Mouse (Mus musculus) embryonic facial prominence, embryonic 13.5 days (tissue): ENCODE data around the gene Smcp. TPM values are rescaled to one million over a fixed set of nuclear protein-coding genes. Genes with fewer than 3 reads are reported as not detected.

ENCODE experiments used
- ATAC-seq: fragments of 200-750 bp; cut with Nextera tagmentation; 2 replicates; pipeline ENCODE4 v1.8.0; 2017; ENCODE audit warnings: low read depth; ENCODE audit not compliant: insufficient number of reproducible peaks, insufficient read depth, low FRiP score, low TSS enrichment
- H3K27ac ChIP-seq: fragments of 300-500 bp; sonication (generic); 2 replicates; pipeline ENCODE4 v1.5.1; 2015; ENCODE audit warnings: moderate library complexity, mild to moderate bottlenecking, inconsistent platforms
- H3K27me3 ChIP-seq: fragments of 300-500 bp; sonication (generic); 2 replicates; pipeline ENCODE4 v1.6.1; 2015; ENCODE audit warnings: mild to moderate bottlenecking, inconsistent platforms
- H3K36me3 ChIP-seq: fragments of 300-500 bp; sonication (generic); 2 replicates; pipeline ENCODE4 v1.6.1; 2015; ENCODE audit warnings: mild to moderate bottlenecking, inconsistent platforms
- H3K4me1 ChIP-seq: fragments of 300-500 bp; sonication (generic); 2 replicates; pipeline ENCODE4 v1.6.1; 2015; ENCODE audit warnings: inconsistent platforms
- H3K4me2 ChIP-seq: fragments of 300-500 bp; sonication (generic); 2 replicates; pipeline ENCODE4 v1.6.1; 2015; ENCODE audit warnings: moderate library complexity, mild to moderate bottlenecking, inconsistent platforms
- H3K4me3 ChIP-seq: fragments of 300-500 bp; sonication (generic); 2 replicates; pipeline ENCODE4 v1.5.1; 2015; ENCODE audit warnings: mild to moderate bottlenecking, inconsistent platforms
- H3K9ac ChIP-seq: fragments of 300-500 bp; sonication (generic); 2 replicates; pipeline ENCODE4 v1.6.1; 2015; ENCODE audit warnings: mild to moderate bottlenecking, inconsistent platforms
- H3K9me3 ChIP-seq: fragments of 300-500 bp; sonication (generic); 2 replicates; pipeline ENCODE4 v1.6.1; 2016; ENCODE audit warnings: inconsistent platforms
- whole genome bisulfite sequencing: fragments of 180-500 bp; shearing (Covaris S2); methylation state at CpG from one replicate; pipeline ENCODE4 v1.1.7; 2015; ENCODE audit warnings: mixed read lengths; 5-methylcytosine and 5-hydroxymethylcytosine counted together
- polyA plus RNA-seq: library from polyadenylated mRNA; unstranded; fragments of >200 nt; fragmentation: Nextera tagmentation; extraction: Ambion mirVana; gene quantifications from 2 replicates; pipeline ENCODE4 v1.2.1, GENCODE M21; 2015

Smcp gene
- polyA plus RNA-seq, 1 experiment from 2014 or later = not detected

DNA sequence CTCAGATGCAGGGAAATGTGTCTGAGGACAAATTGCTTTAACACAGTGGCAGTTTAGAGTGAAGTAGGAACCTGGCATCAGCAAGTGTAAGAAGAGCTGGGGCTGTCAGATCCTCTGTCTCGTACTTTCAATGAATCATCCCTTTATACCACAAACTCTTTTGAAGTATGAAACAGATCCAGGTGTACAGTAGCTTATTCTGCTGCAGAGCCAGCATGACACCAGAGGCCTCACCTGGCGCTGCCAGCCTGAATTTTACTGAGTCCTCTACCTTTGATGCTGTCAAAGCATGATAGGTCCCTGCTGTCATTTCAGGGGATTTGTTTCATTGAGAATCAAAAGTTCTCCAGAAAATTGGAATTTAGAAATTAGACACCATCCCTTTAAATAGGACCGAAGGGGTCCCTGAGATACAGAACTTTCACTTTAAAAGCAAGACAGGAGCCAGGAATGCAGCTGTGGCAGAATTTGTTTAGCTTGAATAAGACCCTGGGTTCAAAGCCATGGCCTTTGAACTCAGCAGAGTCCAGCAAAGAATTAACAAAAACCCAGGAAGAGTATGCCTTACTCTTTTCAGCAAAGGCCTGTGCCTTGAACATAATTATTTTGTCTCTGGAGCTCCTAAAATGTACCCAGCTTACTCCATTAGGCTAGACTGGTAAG, 5.5 kb downstream of the Smcp start:
- Histone ChIP-seq H3K27ac (no peak overlapping the region), H3K9ac (no peak overlapping the region), H3K4me1 (no peaks in the 10 kb centered on the region), H3K9me3 (no peaks in the 10 kb centered on the region), H3K4me3 (no peak overlapping the region), H3K4me2 (no peak overlapping the region), H3K27me3 (no peaks in the 10 kb centered on the region), H3K36me3 (no peaks in the 10 kb centered on the region)
- no peak for ATAC-seq
- WGBS = 42% methylated on average over 3 of the region's 3 CpGs

DNA sequence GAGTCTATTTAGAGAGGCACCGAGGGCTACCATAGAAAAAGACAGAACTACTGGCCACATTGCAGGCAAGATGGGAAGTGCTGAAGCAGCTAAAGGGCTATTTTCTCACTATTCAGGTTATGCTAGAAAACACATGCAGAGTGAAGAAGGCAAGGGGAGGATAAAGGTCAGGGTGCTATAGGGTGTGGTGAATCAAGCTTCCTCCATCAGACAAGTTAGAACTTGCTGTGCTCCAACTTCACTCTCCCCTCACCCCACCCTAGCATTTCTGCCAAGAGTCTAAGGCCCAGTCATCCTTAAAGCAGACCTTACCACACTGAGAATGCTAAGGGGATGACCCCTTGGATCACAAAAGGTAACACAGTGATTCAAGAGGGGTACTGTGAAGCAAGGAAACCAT, 9.3 kb downstream of the Smcp start:
- no peak overlapping the region for H3K4me2 ChIP-seq
- no peaks in the 10 kb centered on the region for H3K36me3 ChIP-seq
- no peak overlapping the region for H3K27ac ChIP-seq
- H3K9me3 ChIP-seq = no peaks in the 10 kb centered on the region
- ATAC-seq = no peak
- H3K4me3 ChIP-seq = no peak overlapping the region
- WGBS = 69% methylated on average over 1 of the region's 1 CpGs
- H3K27me3 ChIP-seq = no peaks in the 10 kb centered on the region
- H3K4me1 ChIP-seq = no peaks in the 10 kb centered on the region
- no peak overlapping the region for H3K9ac ChIP-seq

DNA sequence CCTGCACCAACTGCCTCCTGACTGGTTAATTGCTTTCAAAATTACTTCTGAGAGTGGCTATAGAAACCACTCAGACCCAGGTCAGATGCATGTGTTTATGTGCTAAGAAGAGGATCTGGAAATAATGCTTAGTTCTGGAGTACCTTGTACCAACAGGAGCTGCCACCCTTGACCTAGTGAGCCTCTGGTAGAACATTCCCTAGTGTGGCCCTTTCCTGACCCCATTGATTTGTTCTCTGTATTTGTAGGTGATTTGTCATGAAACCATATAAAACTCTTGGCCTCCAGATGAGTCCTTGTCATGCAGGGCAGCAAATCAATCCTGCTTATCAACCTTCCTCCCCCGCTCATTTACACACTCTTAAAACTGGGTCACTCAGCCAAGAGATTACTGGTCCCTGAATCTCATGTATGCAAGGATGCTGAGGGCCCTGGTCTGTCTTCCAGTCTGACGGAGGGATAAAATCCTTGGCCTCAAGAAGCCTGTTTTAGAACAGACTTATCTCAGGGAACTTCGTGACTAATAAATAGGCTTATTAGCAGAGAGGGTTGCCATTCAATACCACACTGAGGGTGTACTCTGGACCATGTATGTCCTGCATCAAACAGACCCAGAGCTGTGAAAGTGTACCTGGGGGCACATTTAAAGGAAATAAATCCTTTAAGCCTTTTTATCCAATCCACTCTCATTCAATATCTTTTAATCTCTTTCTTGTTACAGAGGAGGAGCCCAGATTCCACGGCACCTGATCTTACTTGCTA, 10.0 kb downstream of the Smcp start:
- Histone ChIP-seq H3K4me3 (no peak overlapping the region), H3K27me3 (no peaks in the 10 kb centered on the region), H3K36me3 (no peaks in the 10 kb centered on the region), H3K4me2 (no peak overlapping the region), H3K4me1 (no peaks in the 10 kb centered on the region), H3K27ac (no peak overlapping the region), H3K9ac (no peak overlapping the region), H3K9me3 (no peaks in the 10 kb centered on the region)
- no peak for ATAC-seq
- 67% methylated on average over 4 of the region's 4 CpGs for WGBS

DNA sequence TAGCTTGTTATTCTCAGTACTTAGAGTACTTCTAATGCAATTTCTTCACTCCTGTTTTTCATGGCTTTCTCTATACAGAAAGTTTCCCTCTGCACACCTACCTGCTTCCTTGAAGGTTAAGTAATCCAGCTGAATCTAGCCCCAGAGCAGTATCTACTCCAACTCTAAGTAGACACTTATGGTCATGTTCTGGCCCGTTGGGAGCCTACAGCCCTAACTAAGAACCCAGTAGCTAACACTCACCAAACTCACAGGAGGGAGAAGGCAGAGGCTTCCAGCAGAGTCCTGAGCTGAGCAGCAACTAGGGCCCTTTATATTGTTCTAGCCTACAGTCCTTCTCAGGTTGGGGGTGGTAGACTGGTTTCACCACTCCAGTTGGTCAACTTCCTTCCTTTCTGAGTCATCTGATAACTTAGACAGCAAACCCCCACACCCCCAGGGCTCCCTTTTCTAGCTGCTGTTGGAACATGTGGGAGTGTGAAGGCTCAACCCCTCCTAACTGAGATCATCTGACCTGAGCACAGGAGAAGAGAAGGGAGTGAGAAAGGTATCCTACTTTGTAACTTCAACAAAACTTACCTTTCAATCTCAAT, 15.3 kb downstream of the Smcp start, which contains the start of gene Ivl:
Ivl (minus strand) TSS at position 287 of the 593 bp plus-strand sequence.
- H3K4me3 ChIP-seq = no peak within 1 kb of the TSS
- ATAC-seq = no peak
- H3K9me3 ChIP-seq = no peaks in the 10 kb centered on the region
- H3K4me1 ChIP-seq = no peaks in the 10 kb centered on the region
- H3K36me3 ChIP-seq = no peaks in the 10 kb centered on the region
- no peak within 1 kb of the TSS for H3K4me2 ChIP-seq
- H3K9ac ChIP-seq = no peak within 1 kb of the TSS
- no peaks in the 10 kb centered on the region for H3K27me3 ChIP-seq
- H3K27ac ChIP-seq = no peak within 1 kb of the TSS
- 81% methylated on average over 1 of the region's 1 CpGs for WGBS

GRCm38 (mm10) chr3:92572514-92573155, 16.2 kb downstream of the Smcp start:
- WGBS = 60% methylated on average over 2 of the region's 2 CpGs
- ATAC-seq = no peak
- no peak overlapping the region for H3K27ac ChIP-seq
- no peak overlapping the region for H3K4me3 ChIP-seq
- no peaks in the 10 kb centered on the region for H3K27me3 ChIP-seq
- H3K9ac ChIP-seq = no peak overlapping the region
- no peaks in the 10 kb centered on the region for H3K9me3 ChIP-seq
- no peaks in the 10 kb centered on the region for H3K4me1 ChIP-seq
- no peaks in the 10 kb centered on the region for H3K36me3 ChIP-seq
- no peak overlapping the region for H3K4me2 ChIP-seq

- H3K4me3 ChIP-seq = no peak overlapping the region
- H3K27ac ChIP-seq = no peak overlapping the region
- H3K4me2 ChIP-seq = no peak overlapping the region
- no peaks in the 10 kb centered on the region for H3K9me3 ChIP-seq
- H3K27me3 ChIP-seq = no peaks in the 10 kb centered on the region
- ATAC-seq = no peak
- H3K9ac ChIP-seq = no peak overlapping the region
- H3K4me1 ChIP-seq = no peaks in the 10 kb centered on the region
- H3K36me3 ChIP-seq = no peaks in the 10 kb centered on the region
- 86% methylated on average over 2 of the region's 2 CpGs for WGBS
These were observed 20.0 kb downstream of the Smcp start for GRCm38 (mm10) chr3:92568752-92569151.

DNA sequence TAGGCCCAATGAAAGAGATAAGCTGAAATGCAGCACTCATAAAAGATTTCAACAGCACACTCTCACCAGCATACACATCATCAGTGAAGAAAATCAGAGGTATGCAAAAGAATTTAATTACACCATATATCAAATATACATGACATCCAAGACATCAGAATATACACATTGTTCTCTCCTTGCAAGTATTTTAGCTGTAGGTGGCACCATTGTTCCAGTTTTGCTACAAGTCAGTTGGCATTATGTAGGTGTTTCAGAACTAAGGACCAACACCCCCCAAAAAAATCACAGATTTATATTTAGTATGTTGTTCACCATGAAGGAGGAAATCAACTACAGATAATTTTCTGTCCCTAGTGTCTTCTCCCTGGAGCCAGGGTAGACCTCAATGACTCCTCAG, 23.4 kb downstream of the Smcp start:
- no peaks in the 10 kb centered on the region for H3K9me3 ChIP-seq
- no peak overlapping the region for H3K9ac ChIP-seq
- H3K4me2 ChIP-seq = no peak overlapping the region
- no peaks in the 10 kb centered on the region for H3K36me3 ChIP-seq
- no peak overlapping the region for H3K27ac ChIP-seq
- no peaks in the 10 kb centered on the region for H3K4me1 ChIP-seq
- H3K4me3 ChIP-seq = no peak overlapping the region
- no peaks in the 10 kb centered on the region for H3K27me3 ChIP-seq
- ATAC-seq = no peak

DNA sequence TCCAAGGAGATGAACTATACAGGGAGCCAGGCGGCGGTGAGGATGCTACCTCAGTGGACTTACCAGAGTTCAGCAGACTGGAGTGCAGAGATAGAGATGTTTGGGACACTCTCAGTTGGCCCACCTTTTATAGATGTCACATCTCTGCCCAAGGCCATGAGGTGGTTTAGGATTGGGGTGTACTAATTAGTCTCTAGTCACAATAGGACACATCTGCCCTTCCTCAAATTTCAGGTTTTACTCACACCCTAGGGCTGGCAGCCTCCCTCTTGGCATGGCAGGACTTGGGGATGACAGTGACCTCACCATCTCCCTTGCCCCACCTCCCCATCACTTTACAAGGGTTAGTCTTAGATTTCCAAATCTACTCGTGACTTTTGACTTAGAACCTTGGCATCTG, 54.4 kb downstream of the Smcp start, which contains the start of gene 2310046K23Rik:
2310046K23Rik (minus strand) TSS at position 101 of the 400 bp plus-strand sequence.
- Histone ChIP-seq H3K4me2 (no peak within 1 kb of the TSS), H3K9ac (no peak within 1 kb of the TSS), H3K36me3 (no peaks in the 10 kb centered on the region), H3K27ac (no peak within 1 kb of the TSS), H3K27me3 (no peaks in the 10 kb centered on the region), H3K4me1 (no peaks in the 10 kb centered on the region), H3K9me3 (no peaks in the 10 kb centered on the region), H3K4me3 (no peak within 1 kb of the TSS)
- WGBS = 88% methylated on average over 3 of the region's 3 CpGs
- ATAC-seq = no peak

Other genes with a start within 250 kb of the Smcp start
- gene Sprr2d, start 249.9 kb downstream of the Smcp start, polyA plus RNA-seq = not detected in 2 replicates
- gene Sprr2e, start 236.9 kb downstream of the Smcp start, polyA plus RNA-seq = not detected in 2 replicates
- gene Sprr2f, start 223.8 kb downstream of the Smcp start, polyA plus RNA-seq = not detected in 2 replicates
- gene Sprr2h, start 203.3 kb downstream of the Smcp start, polyA plus RNA-seq = not detected in 2 replicates
- not detected in 2 replicates for gene Sprr2i, start 181.0 kb downstream of the Smcp start, polyA plus RNA-seq
- not detected in 2 replicates for gene Sprr2j-ps, start 170.9 kb downstream of the Smcp start, polyA plus RNA-seq
- 10.1 and 18.9 TPM in 2 replicates for gene Gm9774, start 159.6 kb downstream of the Smcp start, polyA plus RNA-seq
- not detected in 2 replicates for gene Sprr2k, start 156.4 kb downstream of the Smcp start, polyA plus RNA-seq
- gene Sprr1b, start 150.2 kb downstream of the Smcp start, polyA plus RNA-seq = 1.0 TPM in 1 of 2 replicates, not detected in the other
- not detected in 2 replicates for gene Sprr3, start 130.3 kb downstream of the Smcp start, polyA plus RNA-seq
- gene Sprr1a, start 103.1 kb downstream of the Smcp start, polyA plus RNA-seq = 21.6 and 26.7 TPM in 2 replicates
- not detected in 2 replicates for gene Sprr4, start 88.5 kb downstream of the Smcp start, polyA plus RNA-seq
- not detected in 2 replicates for gene 2310046K23Rik, start 54.5 kb downstream of the Smcp start, polyA plus RNA-seq
- 0.14 TPM in 1 of 2 replicates, not detected in the other for gene Ivl, start 15.3 kb downstream of the Smcp start, polyA plus RNA-seq
- not detected in 2 replicates for gene 2210017I01Rik, start 18.5 kb upstream of the Smcp start, polyA plus RNA-seq
- gene Lce6a, start 32.7 kb upstream of the Smcp start, polyA plus RNA-seq = not detected in 2 replicates
- gene Lce1a1, start 59.3 kb upstream of the Smcp start, polyA plus RNA-seq = not detected in 2 replicates
- not detected in 2 replicates for gene Lce1b, start 67.9 kb upstream of the Smcp start, polyA plus RNA-seq
- gene Lce1a2, start 81.3 kb upstream of the Smcp start, polyA plus RNA-seq = not detected in 2 replicates
- gene Lce1c, start 90.2 kb upstream of the Smcp start, polyA plus RNA-seq = not detected in 2 replicates
- gene Lce1d, start 98.2 kb upstream of the Smcp start, polyA plus RNA-seq = not detected in 2 replicates
- gene Lce1e, start 120.1 kb upstream of the Smcp start, polyA plus RNA-seq = not detected in 2 replicates
- not detected in 2 replicates for gene Lce1f, start 131.4 kb upstream of the Smcp start, polyA plus RNA-seq
- gene Gm38119, start 150.1 kb upstream of the Smcp start, polyA plus RNA-seq = not detected in 2 replicates
- not detected in 2 replicates for gene Lce1g, start 163.3 kb upstream of the Smcp start, polyA plus RNA-seq
- gene Lce1h, start 176.1 kb upstream of the Smcp start, polyA plus RNA-seq = not detected in 2 replicates
- gene Lce1i, start 189.9 kb upstream of the Smcp start, polyA plus RNA-seq = not detected in 2 replicates
- not detected in 2 replicates for gene Lce1j, start 201.5 kb upstream of the Smcp start, polyA plus RNA-seq
- not detected in 2 replicates for gene Lce1k, start 218.9 kb upstream of the Smcp start, polyA plus RNA-seq
- not detected in 2 replicates for gene Kprp, start 238.2 kb upstream of the Smcp start, polyA plus RNA-seq